Mouse (Mus musculus) kidney, adult 11 months (tissue): Measurements from ENCODE around the gene Cars.
A peak's percentile ranks its signal among the peaks of the same experiment; 100 is the strongest.
"Not testable (repeated sequence)": the region's sequence is repeated elsewhere in the genome, so short reads cannot be mapped to it uniquely, and the experiment has no call there.

Experiments
- DNase-seq: peaks from one replicate; pipeline ENCODE4 v3.0.0; 2022

Gene Cars

DNA sequence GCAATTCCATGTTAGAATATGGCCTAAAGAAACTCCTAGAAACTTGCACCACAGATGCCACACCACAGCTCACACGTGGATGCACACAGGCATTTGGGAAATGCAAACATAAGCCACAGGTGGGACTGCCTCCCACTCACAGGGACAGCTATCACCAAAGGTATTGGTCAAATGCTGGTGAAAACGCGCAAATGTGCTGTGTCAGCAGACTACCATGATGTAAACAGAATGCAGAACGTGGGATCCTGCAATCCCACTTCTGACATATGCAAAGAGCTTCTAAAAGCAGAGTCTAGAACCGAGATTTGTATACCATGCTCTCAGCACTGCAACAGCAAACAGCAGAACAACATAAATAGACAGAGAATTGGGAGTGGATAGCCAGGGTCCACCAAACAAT, 16.9 kb downstream of the Cars start:
- DNase-seq = no peak

DNA sequence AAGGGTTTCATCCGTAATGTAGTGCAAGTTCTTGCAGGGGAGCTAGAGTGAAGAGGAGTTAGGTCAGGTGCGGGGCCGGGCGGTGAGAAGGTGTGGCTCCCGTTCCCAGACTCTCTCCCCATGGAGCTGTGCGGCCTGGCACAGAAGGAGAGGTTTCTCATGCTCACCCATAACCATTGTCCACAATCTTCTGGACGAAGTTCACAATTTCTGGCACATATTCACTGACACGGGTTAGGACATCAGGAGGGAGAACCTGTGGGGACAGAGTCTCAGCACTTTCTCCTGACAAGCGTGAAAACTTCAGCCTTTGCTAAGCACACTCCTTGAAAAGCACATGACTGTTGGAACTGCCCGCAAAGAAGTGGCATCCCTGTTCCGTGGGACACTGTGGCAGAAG, 24.1 kb downstream of the Cars start:
- peak; percentile 22 for DNase-seq

DNA sequence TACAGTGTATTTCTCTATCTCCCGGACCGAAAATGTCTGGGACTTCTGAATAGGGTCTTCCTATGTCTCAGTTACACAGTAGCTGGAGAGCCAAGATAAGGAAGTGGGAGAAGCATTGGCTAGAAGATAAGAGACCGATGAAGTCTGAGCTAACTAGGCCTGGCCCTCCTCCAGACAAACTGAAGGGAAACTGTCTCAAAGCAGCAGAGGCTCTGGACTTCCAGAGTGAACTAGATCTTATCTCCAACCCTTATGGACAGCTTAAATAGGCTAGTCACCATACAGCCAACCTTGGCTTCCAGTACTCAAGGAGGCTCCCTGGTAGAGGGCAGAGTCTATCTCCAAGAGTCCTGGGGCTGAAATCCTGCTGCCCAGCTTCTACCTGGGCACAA, 34.2 kb downstream of the Cars start:
- no peak for DNase-seq

DNA sequence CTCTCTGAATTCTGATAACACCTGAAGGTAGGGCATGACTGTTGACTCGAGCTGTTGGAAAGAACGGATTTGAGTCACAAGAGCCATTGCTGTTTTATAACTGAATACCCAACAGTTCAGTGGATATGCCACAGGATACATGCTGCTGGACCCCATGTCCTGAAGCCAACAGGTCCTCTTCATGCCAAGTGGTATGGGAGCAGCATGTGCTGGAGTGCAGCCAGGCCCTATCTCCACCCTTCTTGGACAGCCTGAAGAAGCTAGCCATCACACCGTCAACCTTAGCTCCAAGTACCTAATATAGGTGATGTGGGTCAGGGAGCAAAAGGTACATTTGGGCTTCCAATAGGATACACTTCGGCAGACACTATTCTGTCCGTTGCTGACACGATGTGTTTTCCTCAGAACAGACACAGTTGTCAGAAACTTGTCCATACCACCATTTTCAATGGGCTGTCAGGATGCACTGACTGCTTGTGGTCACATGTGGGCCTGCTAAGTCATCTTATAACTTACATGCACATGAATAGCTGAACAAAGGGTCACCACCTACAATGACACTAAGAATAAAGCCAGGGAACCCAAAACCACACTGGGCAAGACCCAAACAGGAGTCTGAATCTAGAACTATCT, 34.8 kb downstream of the Cars start:
- no peak for DNase-seq

DNA sequence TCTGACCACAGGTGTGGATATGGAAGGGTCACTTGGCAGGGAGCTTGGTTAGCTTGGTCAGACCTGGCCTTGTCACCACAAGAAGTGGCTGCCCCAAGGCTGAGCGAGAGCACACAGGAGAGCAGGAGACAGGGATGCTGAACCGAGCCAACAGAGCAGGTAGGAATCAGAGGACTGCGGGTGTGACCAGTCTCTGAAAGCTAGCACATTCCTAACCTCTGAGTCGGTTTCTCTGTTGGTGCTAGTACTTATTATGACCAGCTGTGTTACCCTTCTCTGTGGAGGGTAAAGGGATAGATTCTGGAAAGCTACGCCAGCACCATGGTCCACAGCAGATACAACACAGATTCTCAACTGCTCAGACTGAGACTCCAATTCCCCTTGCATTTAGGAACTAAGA, 36.1 kb downstream of the Cars start:
- no peak for DNase-seq

DNA sequence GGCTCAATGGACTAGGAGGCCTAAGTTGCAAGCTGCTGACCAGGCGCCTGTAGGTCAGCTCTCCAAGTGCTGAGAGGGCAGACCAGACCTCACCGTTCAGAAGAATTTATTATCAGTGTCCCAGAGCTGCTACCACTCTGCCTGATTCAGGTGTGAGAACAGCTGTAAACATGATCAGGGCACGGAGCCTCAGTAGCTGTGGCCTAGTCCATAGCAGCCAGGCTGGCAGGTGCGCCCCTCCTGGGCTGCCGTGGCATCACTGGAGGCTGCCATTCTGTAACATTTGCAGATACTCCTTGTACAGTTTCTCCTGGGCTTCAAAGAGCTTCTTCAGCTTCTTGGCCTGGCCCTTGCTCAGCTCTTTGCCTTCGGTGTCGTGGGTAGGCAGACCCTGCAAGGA, 42.3 kb downstream of the Cars start:
- no peak for DNase-seq

DNA sequence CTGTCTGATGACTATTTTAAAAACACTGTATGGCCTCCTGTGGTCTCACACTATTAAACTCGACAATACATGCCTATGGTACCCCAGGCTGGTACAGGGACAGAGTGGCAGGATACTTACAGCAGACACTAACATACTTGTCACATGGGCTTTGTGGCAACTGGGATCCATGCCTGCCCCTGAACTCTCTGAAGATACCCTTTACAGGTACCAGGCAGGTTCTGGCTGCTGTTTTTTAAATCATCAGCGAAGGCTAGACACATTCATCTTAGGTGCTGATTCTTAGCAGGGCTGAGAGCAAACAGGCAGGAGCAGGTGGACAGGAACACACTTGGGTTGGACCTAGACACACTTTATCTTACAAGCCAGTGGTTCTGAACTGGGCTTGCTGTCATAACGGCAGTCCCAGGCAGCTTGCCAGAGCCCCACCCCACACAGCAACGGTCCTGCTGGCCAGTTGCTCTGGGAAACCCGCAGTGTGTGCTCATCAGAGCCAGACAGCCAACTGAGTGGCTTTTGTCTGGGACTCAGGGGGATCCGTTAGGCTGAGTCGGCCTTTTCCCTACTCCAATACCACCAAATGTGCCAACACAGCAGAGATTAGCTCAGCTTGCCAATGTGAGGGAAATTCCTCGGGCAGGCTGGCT, 42.8 kb downstream of the Cars start:
- peak; percentile 63 for DNase-seq

DNA sequence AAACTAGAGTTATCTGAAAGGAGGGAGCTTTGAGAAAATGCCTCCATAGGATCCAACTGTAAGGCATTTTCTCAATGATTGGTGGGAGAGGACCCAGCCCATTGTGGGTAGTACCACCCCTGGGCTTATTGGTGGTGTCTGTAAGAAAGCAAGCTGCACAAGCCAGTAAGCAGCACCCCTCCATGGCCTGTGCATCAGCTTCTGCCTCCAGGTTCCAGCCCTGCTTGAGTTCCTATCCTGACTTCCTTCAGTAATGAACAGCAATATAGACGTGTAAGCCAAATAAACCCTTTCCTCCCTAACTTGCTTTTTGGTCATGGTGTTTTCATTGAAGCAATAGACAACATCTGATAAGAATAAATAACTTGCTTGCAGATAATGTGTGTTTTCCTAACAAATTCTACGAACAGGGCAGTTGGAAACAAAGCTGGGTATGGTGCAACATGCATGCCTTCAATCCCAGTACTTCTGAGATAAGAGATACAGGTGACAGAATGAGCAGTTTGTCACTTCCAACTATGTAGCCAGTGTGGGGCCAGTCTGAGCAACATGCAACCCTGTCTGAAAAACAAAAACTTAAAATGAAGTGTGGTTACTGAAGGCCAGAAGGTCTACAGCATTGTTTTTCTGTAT, 50.2 kb downstream of the Cars start:
- no peak for DNase-seq

DNA sequence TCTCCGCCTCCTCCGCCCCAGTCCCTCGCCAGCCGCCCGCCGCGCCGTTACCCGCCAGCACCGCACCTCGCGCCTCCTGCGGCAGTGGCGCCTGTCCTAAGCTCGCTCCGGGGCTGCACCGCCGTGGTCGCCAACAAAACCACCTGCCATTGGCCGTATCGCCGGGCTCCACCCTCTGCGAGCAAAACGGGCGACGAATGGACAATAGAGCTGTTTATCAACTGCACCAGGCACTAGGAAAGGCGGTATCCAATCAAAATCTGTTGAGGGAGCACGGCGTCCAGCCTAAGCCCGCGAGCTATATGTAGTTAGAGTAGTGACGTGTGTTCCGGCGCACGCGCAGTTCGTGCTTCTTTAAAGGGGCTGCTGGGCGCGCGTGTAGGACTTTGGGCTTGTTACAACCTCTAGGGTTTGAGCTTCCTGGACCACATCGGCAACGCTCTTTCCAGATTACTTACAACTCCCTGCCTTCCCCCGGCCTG, 50.9 kb downstream of the Cars start, which contains the start of gene Nap1l4:
Gene Nap1l4 (minus strand): TSS at position 131 of the 482 bp plus-strand sequence.
- DNase-seq = peak; percentile 100

DNA sequence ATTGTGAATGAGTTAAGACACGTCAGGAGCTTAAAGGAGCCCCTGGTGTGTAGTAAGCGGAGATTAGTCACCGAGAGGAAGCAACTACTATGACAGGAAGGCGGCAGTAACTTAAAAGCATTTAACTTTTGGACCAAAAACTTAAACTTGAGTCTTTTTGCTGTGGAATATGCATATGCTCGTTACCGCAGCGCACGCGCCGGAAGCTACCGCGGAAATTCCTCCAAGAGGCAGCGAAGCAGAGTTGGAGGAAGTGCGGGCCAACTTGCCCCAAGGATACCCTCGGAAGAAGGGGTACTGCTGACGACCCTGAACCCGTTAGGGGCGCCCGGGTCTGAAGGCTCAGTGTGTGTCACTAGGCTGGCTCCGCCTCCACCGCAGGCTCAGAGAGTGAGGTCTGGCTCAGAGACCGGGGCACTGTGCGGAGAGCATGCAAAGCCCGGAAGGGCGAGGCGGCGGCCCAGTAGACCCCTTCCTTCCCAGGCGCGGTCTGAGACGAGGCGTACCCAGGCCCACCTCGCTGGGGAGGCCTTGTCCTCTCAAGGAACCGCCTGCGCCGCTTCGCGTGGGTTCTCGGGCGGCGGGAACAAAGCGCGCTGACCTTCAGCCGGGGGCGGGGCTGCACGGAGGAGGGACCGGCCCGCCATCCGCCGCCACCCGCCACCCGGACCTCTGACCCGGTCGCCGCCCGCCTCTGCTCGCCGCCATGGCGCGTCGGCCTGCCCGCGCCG, 51.5 kb downstream of the Cars start:
- DNase-seq = no peak

DNA sequence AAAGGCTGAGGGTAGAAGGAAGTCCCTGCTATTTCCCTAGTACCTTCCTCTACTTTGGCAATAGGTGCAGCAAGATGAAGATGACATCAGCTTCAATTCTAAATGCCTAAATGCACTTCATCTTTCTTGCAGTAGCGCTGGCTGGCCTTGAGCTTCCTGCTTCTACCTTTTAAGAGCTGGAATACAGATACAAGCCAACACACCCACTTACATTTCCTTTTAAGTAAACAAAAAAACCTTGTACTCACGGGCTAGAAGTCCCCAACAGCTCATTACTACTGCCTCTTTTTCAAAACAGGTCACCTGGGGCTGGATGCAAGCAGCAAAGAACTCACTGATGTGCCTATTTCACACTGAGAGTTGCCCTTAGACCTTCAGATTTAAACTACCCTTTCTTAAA, 53.3 kb downstream of the Cars start:
- no peak for DNase-seq

DNA sequence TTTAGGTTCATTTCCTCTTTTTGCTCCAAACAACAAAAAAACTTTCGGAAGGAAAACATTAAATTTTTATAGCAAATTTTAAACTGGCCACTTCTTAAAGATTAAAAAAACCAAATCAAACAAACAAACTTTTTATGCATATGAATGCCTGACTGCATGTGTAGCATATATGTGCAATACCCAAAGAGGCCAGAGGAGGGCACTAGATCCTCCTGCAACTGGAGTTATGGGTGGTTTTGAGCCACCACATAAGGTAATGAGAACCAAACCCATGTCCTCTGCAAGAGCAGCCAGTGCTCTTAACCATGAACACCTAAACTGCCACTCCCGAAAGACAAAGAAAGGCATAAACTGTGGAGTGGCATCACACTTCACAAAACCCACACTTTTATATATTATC, 55.5 kb downstream of the Cars start:
- no peak for DNase-seq

DNA sequence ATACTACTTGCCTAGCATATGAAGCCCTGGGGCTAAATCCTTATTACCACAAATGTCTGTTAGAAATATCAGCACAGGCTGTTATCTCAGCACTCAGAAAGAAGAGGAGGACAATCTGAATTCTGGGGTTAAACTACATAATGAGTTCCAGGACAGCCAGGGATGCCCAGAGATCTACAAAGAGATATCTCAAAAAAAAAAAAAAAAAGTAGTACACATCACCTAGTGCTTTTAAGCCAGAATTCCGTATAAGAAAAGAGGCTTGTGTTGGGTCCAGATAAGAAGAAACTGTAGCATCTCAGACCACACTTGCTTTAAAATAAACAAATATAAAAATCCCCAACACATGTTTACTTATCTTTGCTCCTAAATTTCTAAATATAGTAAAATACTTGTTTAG, 61.2 kb downstream of the Cars start:
- DNase-seq = no peak

DNA sequence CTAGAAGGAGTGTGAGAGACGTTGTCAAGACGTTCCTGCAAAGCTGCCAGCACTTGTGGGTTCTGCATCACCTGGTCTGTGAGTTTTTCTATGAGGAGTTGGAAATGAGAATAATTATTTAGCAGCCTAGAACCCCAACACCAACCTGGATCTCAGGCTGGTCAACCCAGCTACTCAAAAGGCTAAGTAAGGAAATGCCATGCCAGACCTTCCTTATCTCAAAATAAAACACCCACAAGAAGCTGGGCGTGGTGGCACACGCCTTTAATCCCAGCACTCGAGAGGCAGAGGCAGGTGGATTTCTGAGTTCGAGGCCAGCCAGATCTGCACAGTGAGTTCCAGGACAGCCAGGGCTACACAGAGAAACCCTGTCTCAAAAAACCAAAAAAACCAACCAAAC, 61.7 kb downstream of the Cars start:
- not testable (repeated sequence) for DNase-seq

DNA sequence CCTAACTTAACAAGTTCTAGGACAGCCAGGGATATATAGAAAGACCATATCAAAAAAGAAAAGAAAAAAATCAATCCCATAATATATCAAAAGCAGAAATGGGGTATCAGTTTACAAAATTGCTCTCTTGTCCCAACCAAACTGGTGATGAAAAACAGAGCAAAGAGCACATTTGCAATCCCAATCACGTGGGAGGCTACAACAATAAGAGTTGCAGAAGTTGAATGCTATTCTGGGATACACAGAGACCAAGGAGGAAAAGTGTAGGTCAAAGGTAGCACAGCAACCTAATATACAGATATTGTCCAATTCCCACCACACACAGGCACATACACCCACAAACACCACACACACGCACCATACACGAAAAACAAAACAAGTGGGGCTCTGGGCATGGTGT, 63.6 kb downstream of the Cars start:
- DNase-seq = no peak

DNA sequence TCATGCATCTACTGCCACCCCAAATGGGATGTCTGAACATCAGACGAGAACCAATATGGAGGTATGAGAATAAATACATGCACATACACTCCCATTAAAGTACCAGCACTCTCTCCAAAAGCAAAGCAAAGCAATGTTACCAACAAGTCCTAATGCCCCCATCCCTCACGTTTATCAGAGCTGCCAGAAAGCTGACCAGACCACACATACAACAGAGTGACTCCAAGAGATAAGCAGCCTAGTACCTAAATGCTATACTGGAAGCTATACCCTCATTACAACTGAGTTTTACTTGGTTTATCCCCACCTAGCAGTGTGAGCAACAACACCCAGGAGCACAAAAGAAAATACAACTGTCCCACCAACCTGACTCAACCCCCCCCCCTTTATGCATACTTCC, 66.6 kb downstream of the Cars start:
- no peak for DNase-seq

DNA sequence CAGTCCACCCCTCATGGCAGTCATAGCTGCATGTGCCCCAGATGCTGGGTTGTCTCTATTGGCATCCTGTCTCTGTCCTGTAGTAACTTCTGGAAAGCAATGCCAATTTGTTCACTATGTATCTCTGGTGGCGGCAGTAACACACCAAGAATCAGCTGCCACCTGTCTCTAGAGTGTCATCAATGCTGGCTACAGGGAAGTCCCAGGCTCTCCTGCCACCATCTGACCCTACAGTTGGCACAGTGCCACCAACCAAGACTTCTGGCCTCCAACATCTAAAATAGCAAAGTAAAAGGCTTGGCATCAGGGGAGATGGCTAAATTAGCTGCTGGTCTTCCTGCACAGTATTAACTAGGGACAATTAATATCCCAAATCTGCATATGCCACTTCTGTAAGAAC, 67.5 kb downstream of the Cars start:
- DNase-seq = no peak

DNA sequence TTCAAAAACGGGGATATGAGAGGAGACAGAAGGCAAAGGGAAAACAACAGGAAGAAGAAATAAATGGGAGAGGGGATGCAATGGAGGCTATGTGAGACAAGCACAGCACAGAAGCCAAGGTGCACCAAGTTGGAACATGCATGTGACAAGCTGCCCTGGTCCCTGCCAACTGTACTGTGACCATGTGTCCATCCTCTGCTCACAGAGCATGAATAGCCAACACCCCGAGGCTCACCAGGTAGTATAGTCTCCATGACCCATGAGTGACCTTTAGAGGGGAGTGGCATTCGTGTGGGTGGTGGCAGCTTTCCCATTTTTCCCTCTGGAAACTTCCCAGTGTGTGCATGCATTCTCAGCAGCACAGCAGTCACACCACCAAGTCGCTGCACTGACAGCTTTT, 80.6 kb downstream of the Cars start:
- no peak for DNase-seq

DNA sequence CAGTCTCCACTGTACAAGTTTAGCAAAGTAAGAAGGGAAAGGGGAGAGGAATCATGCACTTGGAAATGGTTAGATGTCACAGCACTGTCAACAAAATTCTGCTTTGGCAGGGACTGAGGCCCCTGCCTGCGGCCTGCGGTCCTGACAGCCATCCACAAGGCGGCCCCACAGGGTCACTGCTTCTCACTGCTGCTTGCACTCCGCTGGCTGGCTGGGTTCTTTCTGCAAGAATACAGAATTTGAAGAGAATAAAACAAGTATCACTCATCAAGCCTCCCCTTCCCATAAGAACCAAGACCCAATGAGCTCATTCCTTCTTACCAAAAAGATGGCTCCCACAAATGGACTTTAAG, 85.5 kb downstream of the Cars start:
- no peak for DNase-seq

DNA sequence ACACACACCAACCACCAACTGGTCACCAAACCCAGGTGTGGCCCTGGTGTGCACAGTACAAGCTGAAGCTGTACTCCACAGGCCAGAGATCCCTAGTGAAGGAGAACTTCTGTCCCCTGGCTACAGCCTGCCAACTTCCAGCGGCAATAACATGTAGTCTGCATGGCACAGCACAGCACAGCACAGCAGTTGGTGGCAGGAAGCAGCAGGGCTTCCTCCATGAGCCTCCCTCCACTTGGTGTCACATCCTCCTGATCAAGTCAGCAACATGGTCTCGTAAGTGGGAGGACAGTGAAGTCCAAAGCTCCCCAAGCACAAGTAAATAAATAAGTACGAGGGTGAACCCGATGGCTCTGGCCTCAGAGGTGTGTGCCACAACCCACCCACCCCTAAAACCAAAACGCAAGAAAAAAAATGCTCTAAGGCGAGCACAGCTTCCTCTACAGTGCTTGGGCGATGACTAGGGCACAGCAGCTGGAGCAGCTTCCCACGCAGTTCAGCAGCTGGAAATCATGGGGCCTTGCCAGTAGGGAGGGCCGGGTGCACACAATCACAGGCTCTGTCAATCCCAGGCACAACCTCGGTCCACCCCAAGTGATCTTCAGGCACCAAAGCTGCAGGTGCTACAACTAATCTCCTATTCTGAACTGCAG, 86.0 kb downstream of the Cars start:
- DNase-seq = no peak

DNA sequence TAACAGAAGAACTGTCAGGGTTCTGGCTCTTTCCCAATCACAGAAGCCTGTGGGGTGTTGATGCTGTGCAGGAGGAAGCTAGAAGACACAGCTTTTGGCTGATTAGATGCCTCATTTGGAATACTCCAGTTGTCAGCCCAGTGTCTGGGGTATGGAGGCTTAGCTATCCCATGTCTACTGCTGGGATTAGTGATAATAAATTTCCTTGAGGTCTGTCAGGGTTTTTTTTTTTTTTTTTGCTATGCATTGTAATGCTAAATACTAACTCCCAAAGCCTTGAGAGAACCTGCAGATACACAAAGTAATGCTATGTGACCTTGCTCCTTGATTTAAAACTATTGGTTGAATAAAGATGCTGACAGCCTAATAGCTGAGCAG, 88.6 kb downstream of the Cars start:
- DNase-seq = no peak

DNA sequence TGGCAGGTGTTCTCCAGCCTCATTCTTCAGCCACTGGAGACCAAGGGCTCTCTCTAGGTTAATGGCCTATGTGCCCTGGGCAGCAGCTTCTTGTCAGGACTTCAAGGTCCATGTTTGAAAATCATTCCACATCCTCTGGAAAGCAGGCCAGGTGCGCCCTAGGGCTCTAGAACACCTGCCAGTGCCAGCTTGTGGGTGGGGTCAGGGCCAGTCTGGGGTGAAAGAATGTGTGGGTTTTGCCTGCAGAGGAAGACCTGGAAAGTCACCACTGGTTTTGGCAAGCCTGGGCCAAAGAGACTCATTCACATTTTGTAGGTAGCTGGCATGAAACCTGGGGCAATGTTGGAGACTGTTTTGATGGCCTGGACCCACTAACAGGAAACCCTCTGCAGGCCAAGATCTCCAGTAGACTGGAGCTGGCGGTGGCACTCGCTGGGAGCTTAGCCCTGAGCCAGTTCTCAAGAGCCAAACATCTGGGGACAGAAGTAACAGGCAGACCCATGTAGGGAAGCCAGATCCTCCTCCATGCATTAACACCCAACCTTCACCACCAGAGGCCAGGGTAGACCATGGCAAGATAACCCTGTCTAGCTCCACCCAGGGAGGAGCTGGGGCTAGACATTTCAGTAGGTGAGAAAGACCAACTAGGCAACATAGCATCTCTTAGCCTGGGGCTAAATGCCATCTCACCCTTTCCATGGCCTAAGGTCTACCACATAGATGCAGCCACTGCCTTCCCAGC, 89.1 kb downstream of the Cars start:
- DNase-seq = peak; percentile 81

DNA sequence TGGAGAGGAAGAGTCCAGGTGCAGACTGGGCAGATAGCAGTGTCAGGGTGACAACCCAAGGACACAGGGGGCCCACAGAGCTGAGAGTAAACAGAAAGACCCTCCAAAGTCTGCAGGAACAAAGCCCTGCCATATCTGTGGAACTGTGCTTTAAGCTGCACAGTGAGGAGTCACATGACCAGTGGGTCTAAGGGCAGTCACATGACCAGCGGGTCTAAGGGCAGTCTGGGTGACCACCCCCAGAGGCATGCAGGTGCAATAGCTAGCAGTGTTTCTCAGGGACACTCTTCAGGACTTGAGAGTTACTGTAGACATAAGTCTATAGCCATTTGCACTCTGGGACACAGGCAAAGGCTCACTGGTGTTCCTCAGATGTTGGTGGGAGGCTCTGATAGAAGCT, 90.3 kb downstream of the Cars start:
- DNase-seq = peak; percentile 67
